ENCODE assay signal across 13 mouse cellular contexts in genomic region chr2:157430667-157431429, GRCm38 (mm10). TPM values are rescaled to one million over a fixed set of nuclear protein-coding genes. Genes with fewer than 3 reads are reported as not detected.
DNase-seq lines count a peak whose midpoint lies in the region; ATAC-seq and TF ChIP-seq lines count a peak whose summit lies in the region.
"Had no signal": no experiment of that assay in that cellular context is flagged by ENCODE, and none has a peak within 500 bp of the region (broad histone marks: within the 10 kb centered on the region; RNA-seq: fewer than 3 reads in every experiment).

No protein-coding gene starts in this region.

- H3K4me2 ChIP-seq in heart, embryonic 11.5 days: no peak overlapping the region
- no peak overlapping the region for H3K4me2 ChIP-seq in midbrain, embryonic 13.5 days (replicated peaks)
- no peak overlapping the region for H3K4me2 ChIP-seq in midbrain, embryonic 11.5 days
- H3K4me2 ChIP-seq: liver, embryonic 12.5 days had no signal

- TF ChIP-seq CTCF in small intestine, adult 2 months (IDR thresholded peaks at IDR 0.05; ENCODE audit: extremely low read depth, insufficient read length, insufficient replicate concordance, low read depth, low read length): peak; percentile 41; the same call in 1 of the 2 replicates

- 0 out of 2 replicates have a peak overlapping the region, but pooled peaks have one; percentile 33 for H3K27ac ChIP-seq in heart, embryonic 10.5 days
- H3K27ac ChIP-seq in heart, embryonic 11.5 days (ENCODE audit: low read depth, low read length): no peak overlapping the region
- peak overlapping the region; percentile 32; the same call in 1 of the 2 replicates for H3K27ac ChIP-seq in midbrain, embryonic 13.5 days
- no peak overlapping the region for H3K27ac ChIP-seq in midbrain, embryonic 11.5 days (ENCODE audit: low read depth, low read length)
- H3K27ac ChIP-seq in small intestine, adult 2 months (ENCODE audit: insufficient read depth, low read depth, low read length): peak overlapping the region; percentile 74
- H3K27ac ChIP-seq: liver, embryonic 12.5 days had no signal

- no peak for ATAC-seq in heart, embryonic 11.5 days (replicated peaks; ENCODE audit: insufficient number of reproducible peaks, low FRiP score, low TSS enrichment)
- ATAC-seq in midbrain, embryonic 13.5 days: no peak
- ATAC-seq in midbrain, embryonic 11.5 days (ENCODE audit: low FRiP score): no peak
- peak; percentile 59 for ATAC-seq in inflammation-experienced regulatory T-cells, adult 6 months
- ATAC-seq: liver, embryonic 12.5 days; Patski had no signal

- DNase-seq in heart, embryonic 10.5 days (ENCODE audit: low spot score): no peak
- no peak for DNase-seq in midbrain, embryonic 11.5 days (ENCODE audit: low spot score, missing footprints)
- no peak for DNase-seq in adrenal gland, postnatal 10 days
- DNase-seq in spleen, postnatal 4 days (ENCODE audit: low spot score in 2 of 2): no peak
- DNase-seq: adrenal gland, postnatal 25 days; cerebellum, adult 8-10 months; gastrocnemius, postnatal 10 days had no signal

- peaks cover 99% of the 10 kb centered on the region for H3K4me1 ChIP-seq in heart, embryonic 10.5 days
- peaks cover 39% of the 10 kb centered on the region for H3K4me1 ChIP-seq in heart, embryonic 11.5 days (ENCODE audit: control insufficient read depth, insufficient read depth, low read length)
- peaks cover 94% of the 10 kb centered on the region for H3K4me1 ChIP-seq in midbrain, embryonic 13.5 days (replicated peaks)
- peaks cover 19% of the 10 kb centered on the region for H3K4me1 ChIP-seq in midbrain, embryonic 11.5 days (ENCODE audit: control insufficient read depth, insufficient read depth, low read length)
- peaks cover 80% of the 10 kb centered on the region for H3K4me1 ChIP-seq in small intestine, adult 2 months (ENCODE audit: control insufficient read depth, insufficient read depth, insufficient read length, low read length)

- H3K36me3 ChIP-seq in heart, embryonic 10.5 days: peaks cover 17% of the 10 kb centered on the region; the same call in 1 of the 2 replicates
- no peaks in the 10 kb centered on the region for H3K36me3 ChIP-seq in heart, embryonic 11.5 days (ENCODE audit: control insufficient read depth, insufficient read depth, low read length)
- H3K36me3 ChIP-seq in midbrain, embryonic 13.5 days: peaks cover 45% of the 10 kb centered on the region
- peaks cover 2% of the 10 kb centered on the region; the same call in 1 of the 2 replicates for H3K36me3 ChIP-seq in midbrain, embryonic 11.5 days (ENCODE audit: control insufficient read depth, insufficient read depth, low read length)
- peaks cover 37% of the 10 kb centered on the region for H3K36me3 ChIP-seq in small intestine, adult 2 months (ENCODE audit: control insufficient read depth, insufficient read depth, low read length)

- WGBS in heart, embryonic 10.5 days: 67% methylated on average over 4 of the region's 4 CpGs
- WGBS in heart, embryonic 11.5 days (ENCODE audit: insufficient replicate concordance): 74% methylated on average over 4 of the region's 4 CpGs
- 89% methylated on average over 4 of the region's 4 CpGs for WGBS in midbrain, embryonic 13.5 days
- WGBS in midbrain, embryonic 11.5 days: 78% methylated on average over 4 of the region's 4 CpGs
- WGBS in small intestine, adult 2 months: 46% methylated on average over 4 of the region's 4 CpGs

- no peaks in the 10 kb centered on the region for H3K9me3 ChIP-seq in heart, embryonic 10.5 days
- H3K9me3 ChIP-seq in heart, embryonic 11.5 days (replicated peaks; ENCODE audit: control insufficient read depth, low read length): no peaks in the 10 kb centered on the region
- H3K9me3 ChIP-seq in midbrain, embryonic 13.5 days: no peaks in the 10 kb centered on the region
- no peaks in the 10 kb centered on the region for H3K9me3 ChIP-seq in midbrain, embryonic 11.5 days (ENCODE audit: control insufficient read depth, low read length)
- H3K9me3 ChIP-seq: liver, embryonic 12.5 days had no signal

- TF ChIP-seq POLR2A in small intestine, adult 2 months (IDR thresholded peaks at IDR 0.05; ENCODE audit: low read depth, low read length): 0 out of 2 replicates have a peak, but pooled peaks have one; percentile 11

- H3K9ac ChIP-seq in heart, embryonic 11.5 days (ENCODE audit: low read depth, low read length): no peak overlapping the region
- no peak overlapping the region for H3K9ac ChIP-seq in midbrain, embryonic 13.5 days (replicated peaks)
- no peak overlapping the region for H3K9ac ChIP-seq in midbrain, embryonic 11.5 days (ENCODE audit: low read length)
- H3K9ac ChIP-seq: liver, embryonic 12.5 days had no signal

- H3K27me3 ChIP-seq in heart, embryonic 10.5 days (ENCODE audit: insufficient read depth, poor library complexity, severe bottlenecking): no peaks in the 10 kb centered on the region
- no peaks in the 10 kb centered on the region for H3K27me3 ChIP-seq in heart, embryonic 11.5 days (ENCODE audit: control insufficient read depth, insufficient read depth, low read length)
- no peaks in the 10 kb centered on the region for H3K27me3 ChIP-seq in midbrain, embryonic 13.5 days
- no peaks in the 10 kb centered on the region for H3K27me3 ChIP-seq in midbrain, embryonic 11.5 days (ENCODE audit: control insufficient read depth, insufficient read depth, low read length)
- H3K27me3 ChIP-seq in small intestine, adult 2 months (ENCODE audit: control insufficient read depth, insufficient read depth, low read length): no peaks in the 10 kb centered on the region
- H3K27me3 ChIP-seq: Patski had no signal

- no peak overlapping the region for H3K4me3 ChIP-seq in heart, embryonic 10.5 days
- H3K4me3 ChIP-seq in heart, embryonic 11.5 days (ENCODE audit: low read depth, low read length): no peak overlapping the region
- H3K4me3 ChIP-seq in midbrain, embryonic 13.5 days (replicated peaks): no peak overlapping the region
- no peak overlapping the region for H3K4me3 ChIP-seq in midbrain, embryonic 11.5 days (ENCODE audit: low read depth, low read length)
- H3K4me3 ChIP-seq in small intestine, adult 2 months (ENCODE audit: low read depth, low read length): no peak overlapping the region
- H3K4me3 ChIP-seq: liver, embryonic 12.5 days had no signal

RNA-seq across cellular contexts. Expression of gene Src, which starts 12.6 kb away (rescaled TPM):
- polyA plus RNA-seq in heart, embryonic 10.5 days (2016; fragmentation: Nextera tagmentation; extraction: Ambion mirVana): 9.3 and 12.7 TPM in 2 replicates
- 4.7 and 6.2 TPM in 2 replicates for polyA plus RNA-seq in heart, embryonic 11.5 days (2014; fragmentation: Nextera tagmentation; extraction: Ambion mirVana)
- polyA plus RNA-seq in midbrain, embryonic 13.5 days (2015; fragmentation: Nextera tagmentation; extraction: Ambion mirVana): 31.6 and 39.1 TPM in 2 replicates
- 11.2 and 14.0 TPM in 2 replicates for polyA plus RNA-seq in midbrain, embryonic 11.5 days (2014; fragmentation: Nextera tagmentation; extraction: Ambion mirVana)
- 1 to 10 TPM in 2 of 3 experiments, under 1 TPM in 1; 0.43 to 2.1 (median 1.0) TPM for polyA plus RNA-seq in inflammation-experienced regulatory T-cells, adult 6 months (2017; shearing (Covaris generic))
- 65.9 and 161 TPM in 2 replicates for polyA plus RNA-seq in small intestine, adult 2 months (2012; rRNA removed)
- 10 to 100 TPM; 18.9 to 21.8 TPM for total RNA-seq in adrenal gland, postnatal 10 days (2021)

Comparison
In these comparisons a context has a peak if more than half of its experiments do, and no peak if none do; other contexts are left out.
1. H3K27ac ChIP-seq: peak in heart, embryonic 10.5 days (single experiment), midbrain, embryonic 13.5 days (single experiment) and small intestine, adult 2 months (single experiment); none in heart, embryonic 11.5 days (single experiment) and midbrain, embryonic 11.5 days (single experiment).